Mouse (Mus musculus): ENCODE measurements at regions not wholly inside any gene's neighbourhood (a gene's known extent, or its start where the extent isn't known, plus 50 kb on each side); places are given as distances from the start of the nearest gene placed in this dataset.

DNA sequence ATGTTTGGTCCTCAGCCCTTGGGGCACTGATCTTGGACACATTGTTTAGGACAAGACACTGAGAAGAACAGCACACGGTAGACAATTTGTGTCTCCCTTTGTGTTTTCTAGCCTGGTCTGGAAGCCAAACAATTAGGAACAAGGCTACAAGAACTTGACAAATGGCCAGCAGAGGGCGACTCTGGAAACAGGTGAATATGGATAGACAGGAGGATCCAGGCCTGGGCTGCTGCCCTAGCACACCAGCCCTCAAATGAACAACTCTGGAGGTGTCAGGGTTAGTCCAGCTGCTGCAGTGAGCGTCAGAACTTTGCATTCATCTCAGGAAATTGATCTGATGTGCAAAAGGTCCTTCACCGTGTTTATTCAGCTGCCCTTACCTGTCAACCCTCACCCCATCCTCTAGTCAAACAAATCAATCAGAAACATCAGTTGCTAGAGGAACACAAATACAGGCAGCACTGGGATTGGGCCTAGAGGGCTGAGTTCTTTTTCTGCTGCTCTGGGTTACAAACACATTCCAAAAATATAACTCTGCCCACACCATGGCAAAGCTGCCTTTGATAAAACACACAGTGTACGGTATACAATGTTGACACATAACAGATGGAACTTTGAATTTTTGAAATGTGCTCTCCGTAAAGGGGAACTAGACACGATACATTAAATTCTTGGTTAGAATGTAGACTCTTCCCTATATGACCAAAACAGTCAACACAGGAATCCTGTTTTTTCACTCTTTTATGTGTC is 159.7 kb downstream of the Fam84b start:
- H3K36me3 ChIP-seq (replicated peaks): no peaks in the 10 kb centered on the region
- WGBS: 62% methylated on average over 7 of the region's 7 CpGs
- peaks cover 42% of the 10 kb centered on the region for H3K4me1 ChIP-seq
- no peak overlapping the region for H3K4me3 ChIP-seq
- peak; percentile 43 for DNase-seq (ENCODE audit: extremely low spot score, low spot score)
- H3K9me3 ChIP-seq: no peaks in the 10 kb centered on the region
- H3K27ac ChIP-seq: peak overlapping the region; percentile 78
- no peaks in the 10 kb centered on the region for H3K27me3 ChIP-seq (ENCODE audit: poor library complexity, severe bottlenecking)

DNA sequence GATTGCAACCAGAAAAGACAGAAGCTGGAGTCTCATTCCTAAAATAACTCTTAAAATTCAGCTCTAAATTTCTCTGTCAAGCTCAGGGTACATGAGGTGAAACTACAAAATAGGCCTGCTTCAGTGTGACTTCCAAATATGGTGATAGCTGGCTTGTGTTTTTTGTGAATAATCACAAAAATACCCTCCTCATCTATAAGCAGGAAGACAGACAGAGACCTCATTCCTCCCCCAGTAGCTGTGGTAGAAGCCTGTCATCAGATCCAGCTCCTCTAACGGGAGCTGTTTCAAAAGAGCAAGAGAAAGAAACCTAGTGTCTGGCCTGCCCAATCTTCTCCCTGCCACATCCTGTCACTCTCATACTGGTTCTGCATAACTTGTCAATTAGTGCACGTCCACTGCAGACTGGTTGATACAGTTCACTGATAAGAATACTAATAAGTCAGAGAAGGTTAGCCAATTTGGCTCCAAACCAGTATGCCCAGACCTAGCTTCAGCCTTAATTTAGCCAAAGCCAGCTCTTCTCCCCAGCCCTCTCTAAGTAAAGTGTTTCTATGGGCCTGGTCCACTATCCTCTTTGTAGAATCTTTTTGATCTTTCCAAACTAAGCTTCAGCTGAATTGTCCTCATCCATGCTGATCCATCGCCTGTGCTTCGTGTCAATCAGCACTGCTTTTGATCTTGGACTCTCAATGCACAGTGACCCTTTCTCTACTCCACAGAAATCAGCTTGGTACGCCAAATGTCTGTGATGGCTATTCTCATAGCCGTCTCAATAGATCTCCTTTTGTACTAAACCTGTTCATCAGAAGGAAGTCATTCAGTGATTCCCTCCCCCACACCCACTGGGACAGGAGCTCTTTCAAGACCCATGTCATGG is 160.6 kb downstream of the Fam84b start:
- H3K4me3 ChIP-seq: no peak overlapping the region
- H3K9me3 ChIP-seq: no peaks in the 10 kb centered on the region
- peak overlapping the region; percentile 78 for H3K27ac ChIP-seq
- peaks cover 33% of the 10 kb centered on the region for H3K4me1 ChIP-seq
- no peaks in the 10 kb centered on the region for H3K27me3 ChIP-seq (ENCODE audit: poor library complexity, severe bottlenecking)
- DNase-seq (ENCODE audit: extremely low spot score, low spot score): peak; percentile 31
- WGBS: 19% methylated on average over 6 of the region's 6 CpGs
- no peaks in the 10 kb centered on the region for H3K36me3 ChIP-seq (replicated peaks)

DNA sequence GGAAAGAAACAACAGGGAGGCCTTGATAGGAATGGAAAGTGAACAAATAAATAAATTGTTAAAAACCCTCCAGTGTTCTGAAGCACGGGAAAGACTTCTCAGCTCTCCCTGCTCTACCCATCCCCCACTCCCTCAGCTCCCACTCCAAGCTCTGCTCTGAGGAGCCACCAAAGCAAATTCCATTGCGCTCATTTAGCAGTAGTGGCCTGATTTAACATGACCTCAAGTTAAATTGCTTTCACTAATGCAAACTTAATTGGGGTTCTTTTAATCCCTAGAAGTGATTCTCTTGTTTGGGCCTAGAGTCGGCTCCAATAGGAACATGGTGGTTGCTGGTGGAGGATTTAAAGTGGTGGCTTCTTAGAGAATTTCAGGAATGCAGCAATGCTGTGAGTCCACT is 161.4 kb downstream of the Fam84b start:
- 13% methylated on average over 3 of the region's 3 CpGs for WGBS
- no peaks in the 10 kb centered on the region for H3K36me3 ChIP-seq (replicated peaks)
- peak overlapping the region; percentile 84 for H3K27ac ChIP-seq
- H3K9me3 ChIP-seq: no peaks in the 10 kb centered on the region
- H3K27me3 ChIP-seq (ENCODE audit: poor library complexity, severe bottlenecking): no peaks in the 10 kb centered on the region
- peak; percentile 50 for DNase-seq (ENCODE audit: extremely low spot score, low spot score)
- H3K4me3 ChIP-seq: no peak overlapping the region
- peaks cover 31% of the 10 kb centered on the region for H3K4me1 ChIP-seq

DNA sequence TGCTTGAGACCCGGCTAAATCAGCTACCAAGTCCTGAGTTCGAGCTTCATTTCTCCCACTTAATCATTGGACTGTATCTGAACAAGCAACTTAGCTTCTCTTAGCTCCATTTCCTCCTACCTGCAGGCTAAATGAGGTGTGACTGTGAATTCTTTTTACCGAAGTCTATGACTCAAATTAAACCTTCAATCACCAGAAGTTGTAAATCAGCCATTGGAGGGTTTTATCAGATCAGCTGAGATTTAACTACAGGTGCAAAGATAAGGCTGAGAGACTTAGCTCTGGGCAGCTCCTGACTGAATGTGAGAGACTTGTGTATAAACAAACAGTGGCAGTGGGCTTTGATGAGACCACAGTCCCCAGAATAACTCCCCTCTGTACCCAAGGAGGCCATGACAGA is 176.2 kb downstream of the Fam84b start:
- Histone ChIP-seq H3K4me1 (no peaks in the 10 kb centered on the region), H3K27me3 (ENCODE audit: poor library complexity, severe bottlenecking) (no peaks in the 10 kb centered on the region), H3K4me3 (no peak overlapping the region), H3K27ac (no peak overlapping the region), H3K9me3 (no peaks in the 10 kb centered on the region; the same call in 1 of the 2 replicates), H3K36me3 (replicated peaks) (no peaks in the 10 kb centered on the region)
- WGBS: 86% methylated on average over 3 of the region's 3 CpGs
- no peak for DNase-seq (ENCODE audit: extremely low spot score, low spot score)

DNA sequence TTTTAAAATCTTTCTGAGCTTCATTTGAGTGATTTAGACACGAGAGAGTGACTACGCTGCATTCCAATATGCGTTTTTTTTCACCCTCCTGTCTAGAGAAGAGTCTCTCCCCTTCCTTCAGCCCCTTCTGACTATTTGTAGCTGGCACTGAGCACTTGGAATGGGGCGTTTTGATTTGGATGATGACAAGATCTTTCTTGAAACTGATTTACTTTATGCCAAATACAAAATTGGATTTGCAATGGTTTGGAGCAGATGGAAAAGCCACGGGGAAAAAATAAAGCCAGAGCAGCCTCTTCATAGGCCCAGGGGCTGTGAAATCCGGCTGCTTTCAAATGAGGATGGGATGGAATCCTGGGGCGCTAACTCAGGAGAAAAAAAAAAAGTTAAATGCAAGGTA is 196.0 kb downstream of the Fam84b start:
- Histone ChIP-seq H3K4me1 (no peaks in the 10 kb centered on the region), H3K4me3 (no peak overlapping the region), H3K9me3 (no peaks in the 10 kb centered on the region), H3K27me3 (ENCODE audit: poor library complexity, severe bottlenecking) (no peaks in the 10 kb centered on the region), H3K27ac (no peak overlapping the region), H3K36me3 (replicated peaks) (no peaks in the 10 kb centered on the region)
- WGBS: 81% methylated on average over 7 of the region's 7 CpGs
- no peak for DNase-seq (ENCODE audit: extremely low spot score, low spot score)

DNA sequence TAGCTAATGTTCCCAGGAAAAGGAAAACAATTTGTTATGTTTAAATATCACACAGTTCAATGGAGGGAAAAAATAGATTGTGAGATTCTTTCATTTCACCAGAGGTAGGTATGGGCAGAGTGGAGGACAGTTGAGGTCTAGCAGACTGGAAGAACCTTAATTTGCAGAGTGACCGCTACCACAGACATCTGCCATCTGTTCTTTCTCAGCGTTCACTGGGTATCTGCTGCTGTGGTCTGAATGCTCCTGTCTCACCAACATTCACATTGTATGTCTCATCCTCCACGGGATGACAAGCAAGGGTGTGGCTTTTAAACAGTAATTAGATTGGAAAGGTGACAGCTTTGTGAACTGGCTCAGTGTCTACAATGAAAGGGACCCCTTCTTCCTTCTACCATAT is 198.5 kb downstream of the Fam84b start:
- Histone ChIP-seq H3K4me1 (no peaks in the 10 kb centered on the region), H3K4me3 (no peak overlapping the region), H3K36me3 (replicated peaks) (no peaks in the 10 kb centered on the region), H3K9me3 (no peaks in the 10 kb centered on the region), H3K27ac (no peak overlapping the region), H3K27me3 (ENCODE audit: poor library complexity, severe bottlenecking) (no peaks in the 10 kb centered on the region)
- no peak for DNase-seq (ENCODE audit: extremely low spot score, low spot score)
- 91% methylated on average over 3 of the region's 3 CpGs for WGBS

DNA sequence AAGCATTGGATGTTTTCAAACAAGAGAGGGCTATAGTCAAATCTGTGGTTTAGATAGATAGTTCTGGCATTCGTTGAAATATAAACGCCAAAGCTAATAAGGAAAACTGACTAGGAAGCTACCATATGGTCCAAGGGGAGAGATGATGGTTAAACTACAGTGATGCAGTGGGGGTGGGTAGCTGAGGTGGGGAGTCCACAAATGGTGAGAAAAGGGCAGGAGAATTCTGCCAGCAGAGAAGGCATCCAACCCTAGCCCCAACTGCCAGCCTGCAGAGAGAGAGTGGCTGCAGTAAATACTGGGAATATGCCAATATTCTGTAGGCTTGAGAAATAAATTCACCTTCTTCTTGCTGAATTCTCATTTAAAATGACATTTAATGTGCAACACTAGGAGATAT is 204.3 kb downstream of the Fam84b start:
- Histone ChIP-seq H3K36me3 (replicated peaks) (no peaks in the 10 kb centered on the region), H3K4me3 (no peak overlapping the region), H3K4me1 (no peaks in the 10 kb centered on the region), H3K9me3 (no peaks in the 10 kb centered on the region), H3K27me3 (ENCODE audit: poor library complexity, severe bottlenecking) (no peaks in the 10 kb centered on the region), H3K27ac (no peak overlapping the region)
- DNase-seq (ENCODE audit: extremely low spot score, low spot score): no peak
- WGBS: 93% methylated on average over 2 of the region's 2 CpGs

DNA sequence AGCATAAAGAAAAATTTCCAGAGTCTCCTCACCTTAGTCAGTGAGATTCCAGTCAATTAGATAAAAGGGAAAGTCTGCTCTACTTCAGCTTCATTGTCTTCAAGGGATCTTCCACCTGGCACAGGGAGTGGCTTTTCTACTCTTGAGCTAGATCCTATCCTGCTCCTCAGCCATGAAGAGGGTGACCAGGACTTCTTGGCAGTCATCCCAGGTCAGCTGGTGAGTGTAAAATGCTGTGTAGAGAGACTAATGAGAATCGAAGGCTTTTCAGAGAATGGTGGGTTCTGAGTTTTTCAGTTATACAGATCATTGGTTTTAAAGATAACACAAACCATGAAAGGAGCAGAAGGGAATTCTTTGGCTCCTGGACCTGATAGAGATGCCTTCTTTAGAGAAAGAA is 211.8 kb downstream of the Fam84b start:
- no peaks in the 10 kb centered on the region for H3K36me3 ChIP-seq (replicated peaks)
- no peak for DNase-seq (ENCODE audit: extremely low spot score, low spot score)
- no peaks in the 10 kb centered on the region for H3K4me1 ChIP-seq
- H3K9me3 ChIP-seq: no peaks in the 10 kb centered on the region
- no peak overlapping the region for H3K27ac ChIP-seq
- no peaks in the 10 kb centered on the region for H3K27me3 ChIP-seq (ENCODE audit: poor library complexity, severe bottlenecking)
- WGBS: 94% methylated on average over 1 of the region's 1 CpGs
- H3K4me3 ChIP-seq: no peak overlapping the region

DNA sequence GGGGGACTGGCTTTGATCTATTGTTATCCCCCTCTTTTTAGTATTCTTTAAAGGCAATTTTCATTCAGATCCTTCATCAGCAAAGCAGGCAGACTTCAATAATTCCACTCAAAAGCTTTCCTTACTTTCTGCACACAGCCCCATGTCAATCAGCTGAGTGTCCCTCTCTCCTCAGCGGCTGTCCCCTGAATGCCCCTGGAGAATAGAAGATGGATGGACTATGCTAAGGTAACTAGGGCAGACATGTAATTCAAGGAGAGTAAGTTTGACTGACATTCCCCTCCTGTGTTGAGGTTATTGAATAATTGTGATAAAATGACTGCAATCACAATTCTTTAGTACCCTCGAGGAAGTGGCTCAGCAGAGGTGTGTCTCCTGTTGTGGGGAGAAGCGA is 220.1 kb downstream of the Fam84b start:
- no peak for DNase-seq (ENCODE audit: extremely low spot score, low spot score)
- Histone ChIP-seq H3K36me3 (replicated peaks) (no peaks in the 10 kb centered on the region), H3K27ac (no peak overlapping the region), H3K4me3 (no peak overlapping the region), H3K27me3 (ENCODE audit: poor library complexity, severe bottlenecking) (no peaks in the 10 kb centered on the region), H3K4me1 (peaks cover 18% of the 10 kb centered on the region), H3K9me3 (no peaks in the 10 kb centered on the region)
- WGBS: 65% methylated on average over 3 of the region's 3 CpGs

DNA sequence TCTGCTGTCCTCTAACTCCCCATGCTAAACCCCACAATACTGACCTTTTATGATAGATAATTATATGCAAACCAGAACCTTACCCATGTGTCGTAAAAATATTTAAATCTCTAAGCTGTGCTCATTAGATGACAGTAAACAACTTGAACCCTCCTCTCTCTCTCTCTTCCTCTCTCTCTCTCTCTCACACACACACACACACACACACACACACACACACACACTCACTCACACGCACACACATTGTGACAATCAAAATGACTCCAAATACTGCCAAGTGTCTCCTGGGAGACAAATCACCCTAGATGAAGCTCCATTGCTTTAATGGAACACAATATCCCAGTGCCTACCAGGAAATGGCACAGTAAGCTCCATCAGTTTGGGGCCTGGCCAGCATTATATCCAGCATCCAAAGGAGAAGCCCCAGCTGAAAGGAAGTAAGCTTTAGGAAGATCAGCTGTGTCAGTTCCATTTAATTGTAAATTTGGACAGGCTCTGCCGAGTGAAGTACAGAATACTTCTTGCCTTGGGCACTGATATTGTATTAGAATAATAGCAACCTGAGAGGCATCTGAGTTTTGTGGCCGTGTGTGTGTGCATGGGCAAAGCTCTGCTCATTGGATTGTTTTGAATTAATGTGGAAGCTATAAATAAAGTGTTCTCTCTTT is 220.7 kb downstream of the Fam84b start:
- no peak overlapping the region for H3K4me3 ChIP-seq
- H3K36me3 ChIP-seq (replicated peaks): no peaks in the 10 kb centered on the region
- no peaks in the 10 kb centered on the region for H3K27me3 ChIP-seq (ENCODE audit: poor library complexity, severe bottlenecking)
- peaks cover 18% of the 10 kb centered on the region for H3K4me1 ChIP-seq
- 56% methylated on average over 4 of the region's 4 CpGs for WGBS
- no peaks in the 10 kb centered on the region for H3K9me3 ChIP-seq
- no peak for DNase-seq (ENCODE audit: extremely low spot score, low spot score)
- 0 out of 2 replicates have a peak overlapping the region, but pooled peaks have one; percentile 25 for H3K27ac ChIP-seq

DNA sequence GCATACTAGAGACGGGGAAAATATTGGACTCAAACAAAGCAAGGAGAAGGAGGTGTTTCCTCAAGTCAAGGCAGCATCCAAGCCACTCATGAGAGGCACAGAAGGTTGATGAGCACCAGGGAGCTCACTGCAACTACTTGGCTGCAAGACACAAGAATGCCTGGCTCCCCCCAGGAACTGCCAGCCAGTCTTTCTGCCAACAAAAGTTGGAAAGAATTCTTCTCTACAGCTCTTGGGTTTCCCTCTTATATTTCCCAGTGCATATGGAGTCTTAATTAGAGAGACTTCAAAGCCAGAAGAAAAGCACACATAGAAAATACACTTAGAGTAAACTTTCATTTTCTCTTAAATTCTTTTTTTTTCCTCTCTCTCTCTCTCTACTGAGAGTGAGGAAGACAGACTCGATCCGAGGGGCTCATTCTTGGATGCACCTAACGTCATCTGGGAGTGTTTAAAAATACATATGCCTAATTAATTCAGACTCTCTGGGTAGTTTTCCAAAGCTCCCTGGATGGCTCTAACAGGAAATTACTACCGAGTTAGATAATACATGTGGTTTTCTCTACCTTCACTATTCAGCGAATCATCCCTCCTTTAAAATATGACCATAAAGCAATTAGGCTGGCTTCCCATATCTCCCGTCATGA is 222.7 kb downstream of the Fam84b start:
- Histone ChIP-seq H3K4me3 (no peak overlapping the region), H3K27ac (no peak overlapping the region), H3K36me3 (replicated peaks) (no peaks in the 10 kb centered on the region), H3K9me3 (no peaks in the 10 kb centered on the region), H3K27me3 (ENCODE audit: poor library complexity, severe bottlenecking) (no peaks in the 10 kb centered on the region), H3K4me1 (peaks cover 18% of the 10 kb centered on the region)
- DNase-seq (ENCODE audit: extremely low spot score, low spot score): no peak
- WGBS: 87% methylated on average over 7 of the region's 7 CpGs

DNA sequence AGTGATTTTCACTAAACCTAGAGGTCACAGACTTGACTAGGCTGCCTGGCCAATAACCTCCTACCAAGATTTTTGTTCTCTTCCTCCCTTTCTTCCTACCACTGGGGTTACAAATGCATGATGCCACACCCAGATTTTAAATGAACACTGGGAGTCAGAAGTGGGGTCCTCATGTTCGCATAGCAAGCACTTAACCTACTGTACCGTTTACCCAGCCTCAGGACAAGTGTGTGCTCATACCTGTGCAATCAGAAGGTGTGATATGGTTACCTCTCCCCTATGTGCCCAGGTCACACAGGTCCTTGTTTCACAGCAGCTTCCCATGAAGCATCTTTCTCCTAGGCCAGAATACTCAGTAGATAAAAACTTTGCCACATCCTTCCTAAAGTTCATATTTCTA is 234.8 kb downstream of the Fam84b start:
- Histone ChIP-seq H3K36me3 (replicated peaks) (no peaks in the 10 kb centered on the region), H3K27me3 (ENCODE audit: poor library complexity, severe bottlenecking) (no peaks in the 10 kb centered on the region), H3K4me3 (no peak overlapping the region), H3K9me3 (no peaks in the 10 kb centered on the region), H3K4me1 (no peaks in the 10 kb centered on the region), H3K27ac (no peak overlapping the region)
- 92% methylated on average over 2 of the region's 2 CpGs for WGBS
- no peak for DNase-seq (ENCODE audit: extremely low spot score, low spot score)

All from forebrain, embryonic 10.5 days (tissue).